Mouse (Mus musculus) heart, adult 2 months (tissue): ENCODE measurements around the gene Tle2.

ENCODE experiments used
- CTCF ChIP-seq: fragments of 200-600 bp; IDR thresholded peaks from 2 replicates; pipeline ENCODE4 v1.8.1; 2022; ENCODE audit warnings: antibody characterized with exemption, mild to moderate bottlenecking, moderate library complexity
- EP300 ChIP-seq: fragments of 200-500 bp; IDR thresholded peaks from 2 replicates; pipeline ENCODE4 v1.6.1; 2011; ENCODE audit warnings: low read depth, low read length, control low read depth; ENCODE audit not compliant: insufficient read depth

DNA sequence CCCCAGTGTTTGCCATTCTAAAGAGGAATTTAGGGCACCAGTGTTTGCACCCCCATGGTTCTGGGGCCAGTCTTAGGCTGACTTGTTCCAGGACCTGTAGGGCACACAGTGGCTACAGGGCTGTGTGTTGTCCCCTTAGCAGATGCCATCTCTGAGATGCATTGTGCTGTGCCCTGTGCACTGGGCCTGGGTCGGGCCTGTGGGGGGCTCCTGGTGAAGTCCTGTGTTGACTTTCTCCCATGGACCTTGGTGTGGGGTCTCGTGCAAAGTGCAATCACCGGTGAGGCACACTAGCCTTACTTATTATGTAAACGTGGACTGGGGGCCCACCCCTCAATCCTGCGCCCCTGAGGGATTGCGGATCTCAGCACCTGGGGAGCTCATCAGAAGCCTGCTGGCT is 11.9 kb upstream of the Tle2 start:
- TF ChIP-seq CTCF (no peak), EP300 (no peak)
